ENCODE assay signal across 16 mouse cellular contexts in the genomic region with DNA sequence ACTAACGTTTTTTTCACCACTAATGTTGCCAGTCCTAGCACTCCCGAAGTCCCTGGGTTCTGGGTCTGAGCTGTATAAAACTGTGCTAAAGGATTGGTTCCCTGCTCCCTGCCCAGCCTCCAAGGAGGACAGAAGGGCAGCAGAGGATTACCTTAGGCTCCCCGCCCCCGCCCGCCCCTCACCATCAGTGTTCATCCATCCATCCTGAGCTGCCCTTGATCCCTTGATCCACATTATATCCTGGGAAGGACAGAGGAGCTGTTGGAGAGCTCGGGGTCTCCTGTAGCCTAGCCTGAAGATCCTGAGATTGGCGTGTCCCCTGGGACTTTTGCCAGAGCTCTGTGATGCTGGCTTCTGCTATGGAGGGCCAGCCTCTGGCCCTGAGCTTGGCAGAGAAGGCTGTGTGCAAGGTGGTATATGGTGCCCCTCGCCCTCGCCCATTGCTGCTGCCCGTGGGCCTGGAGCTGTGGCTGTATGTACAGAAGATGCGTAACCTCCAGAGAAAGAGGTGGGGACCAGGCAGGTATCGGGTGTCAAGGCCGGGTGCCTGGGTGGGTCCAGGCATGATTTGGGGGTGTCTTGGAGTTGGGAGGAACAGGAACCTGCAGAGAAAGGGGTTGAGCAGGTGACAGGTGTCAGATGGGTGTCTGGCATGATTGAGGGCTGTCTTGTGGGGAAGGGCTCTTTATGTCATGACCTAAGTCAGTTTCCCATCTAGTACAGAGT. TPM values are rescaled to one million over a fixed set of nuclear protein-coding genes. Genes with fewer than 3 reads are reported as not detected.
DNase-seq lines count a peak whose midpoint lies in the region; ATAC-seq and TF ChIP-seq lines count a peak whose summit lies in the region.
"Had no signal": no experiment of that assay in that cellular context is flagged by ENCODE, and none has a peak within 500 bp of the region (broad histone marks: within the 10 kb centered on the region; RNA-seq: fewer than 3 reads in every experiment).

No protein-coding gene starts in this region.

- ATAC-seq in forebrain, postnatal 0 days: no peak
- ATAC-seq in forebrain, embryonic 15.5 days (replicated peaks): no peak
- no peak for ATAC-seq in midbrain, embryonic 11.5 days (ENCODE audit: low FRiP score)
- no peak for ATAC-seq in midbrain, embryonic 16.5 days
- ATAC-seq in monocyte, adult 5-6 weeks (replicated peaks; ENCODE audit: insufficient number of reproducible peaks, low FRiP score, low TSS enrichment, poor library complexity, severe bottlenecking): no peak
- ATAC-seq: forebrain, embryonic 13.5 days; liver, postnatal 0 days had no signal

- H3K4me2 ChIP-seq in forebrain, postnatal 0 days (ENCODE audit: low read depth): no peak overlapping the region
- H3K4me2 ChIP-seq in forebrain, embryonic 15.5 days (replicated peaks): no peak overlapping the region
- H3K4me2 ChIP-seq in midbrain, embryonic 11.5 days: no peak overlapping the region
- H3K4me2 ChIP-seq in midbrain, embryonic 16.5 days (ENCODE audit: low read length): no peak overlapping the region
- H3K4me2 ChIP-seq: forebrain, embryonic 13.5 days; hindbrain, embryonic 15.5 days; limb, embryonic 15.5 days had no signal

- no peak for DNase-seq in forebrain, postnatal 0 days
- DNase-seq in midbrain, embryonic 11.5 days (ENCODE audit: low spot score, missing footprints): peak; percentile 76
- DNase-seq in midbrain, embryonic 10.5 days (ENCODE audit: low spot score): no peak
- DNase-seq in cerebellum, postnatal 14 days: peak; percentile 52 to 54
- DNase-seq in left cerebral cortex, adult 18-20 months (ENCODE audit: low spot score in 2 of 2): no peak
- DNase-seq: heart, adult 18-20 months; kidney, adult 18-20 months; kidney, postnatal 25 days; liver, postnatal 0 days had no signal

- H3K27me3 ChIP-seq in forebrain, postnatal 0 days (ENCODE audit: insufficient read depth, low read length): no peaks in the 10 kb centered on the region
- no peaks in the 10 kb centered on the region for H3K27me3 ChIP-seq in forebrain, embryonic 15.5 days
- no peaks in the 10 kb centered on the region for H3K27me3 ChIP-seq in midbrain, embryonic 11.5 days (ENCODE audit: control insufficient read depth, insufficient read depth, low read length)
- H3K27me3 ChIP-seq in midbrain, embryonic 10.5 days (ENCODE audit: low read depth, poor library complexity, severe bottlenecking): no peaks in the 10 kb centered on the region
- H3K27me3 ChIP-seq in midbrain, embryonic 16.5 days (ENCODE audit: control insufficient read depth, insufficient read depth, low read depth, low read length): no peaks in the 10 kb centered on the region
- H3K27me3 ChIP-seq: forebrain, embryonic 13.5 days; hindbrain, embryonic 15.5 days; limb, embryonic 15.5 days had no signal

- H3K9me3 ChIP-seq in forebrain, postnatal 0 days (ENCODE audit: low read length): no peaks in the 10 kb centered on the region
- H3K9me3 ChIP-seq in forebrain, embryonic 15.5 days: no peaks in the 10 kb centered on the region
- no peaks in the 10 kb centered on the region for H3K9me3 ChIP-seq in midbrain, embryonic 11.5 days (ENCODE audit: control insufficient read depth, low read length)
- no peaks in the 10 kb centered on the region for H3K9me3 ChIP-seq in midbrain, embryonic 10.5 days (replicated peaks)
- no peaks in the 10 kb centered on the region for H3K9me3 ChIP-seq in midbrain, embryonic 16.5 days (replicated peaks; ENCODE audit: control insufficient read depth, low read length, poor library complexity, severe bottlenecking)
- H3K9me3 ChIP-seq: forebrain, embryonic 13.5 days; hindbrain, embryonic 15.5 days; limb, embryonic 15.5 days had no signal

- no peak for TF ChIP-seq CTCF in forebrain, postnatal 0 days (IDR thresholded peaks at IDR 0.05; ENCODE audit: low read depth)

- H3K27ac ChIP-seq in forebrain, postnatal 0 days (ENCODE audit: low read depth, low read length): no peak overlapping the region
- no peak overlapping the region for H3K27ac ChIP-seq in forebrain, embryonic 15.5 days (replicated peaks)
- H3K27ac ChIP-seq in midbrain, embryonic 11.5 days (ENCODE audit: low read depth, low read length): no peak overlapping the region
- no peak overlapping the region for H3K27ac ChIP-seq in midbrain, embryonic 10.5 days (replicated peaks)
- H3K27ac ChIP-seq in midbrain, embryonic 16.5 days (ENCODE audit: low read length): no peak overlapping the region
- H3K27ac ChIP-seq: forebrain, embryonic 13.5 days; hindbrain, embryonic 15.5 days; limb, embryonic 15.5 days had no signal

- peaks cover 27% of the 10 kb centered on the region for H3K4me1 ChIP-seq in forebrain, postnatal 0 days (ENCODE audit: insufficient read depth)
- peaks cover 41% of the 10 kb centered on the region for H3K4me1 ChIP-seq in forebrain, embryonic 15.5 days
- peaks cover 24% of the 10 kb centered on the region for H3K4me1 ChIP-seq in midbrain, embryonic 11.5 days (ENCODE audit: control insufficient read depth, insufficient read depth, low read length)
- H3K4me1 ChIP-seq in midbrain, embryonic 10.5 days: peaks cover 59% of the 10 kb centered on the region
- H3K4me1 ChIP-seq in midbrain, embryonic 16.5 days (ENCODE audit: control insufficient read depth, insufficient read depth, low read length): peaks cover 52% of the 10 kb centered on the region

- WGBS in forebrain, postnatal 0 days: 85% methylated on average over 13 of the region's 13 CpGs
- WGBS in forebrain, embryonic 15.5 days: 92% methylated on average over 13 of the region's 13 CpGs
- 83% methylated on average over 13 of the region's 13 CpGs for WGBS in midbrain, embryonic 11.5 days
- 87% methylated on average over 13 of the region's 13 CpGs for WGBS in midbrain, embryonic 10.5 days
- WGBS in midbrain, embryonic 16.5 days: 73% methylated on average over 13 of the region's 13 CpGs

- H3K4me3 ChIP-seq in forebrain, postnatal 0 days (ENCODE audit: low read depth, low read length): no peak overlapping the region
- no peak overlapping the region for H3K4me3 ChIP-seq in forebrain, embryonic 15.5 days
- no peak overlapping the region for H3K4me3 ChIP-seq in midbrain, embryonic 11.5 days (ENCODE audit: low read depth, low read length)
- no peak overlapping the region for H3K4me3 ChIP-seq in midbrain, embryonic 10.5 days
- no peak overlapping the region for H3K4me3 ChIP-seq in midbrain, embryonic 16.5 days (ENCODE audit: low read depth, low read length)
- H3K4me3 ChIP-seq: forebrain, embryonic 13.5 days; hindbrain, embryonic 15.5 days; limb, embryonic 15.5 days had no signal

- H3K36me3 ChIP-seq in forebrain, postnatal 0 days (ENCODE audit: insufficient read depth): peaks cover 26% of the 10 kb centered on the region
- peaks cover 20% of the 10 kb centered on the region for H3K36me3 ChIP-seq in forebrain, embryonic 15.5 days
- peaks cover 8% of the 10 kb centered on the region; the same call in 1 of the 2 replicates for H3K36me3 ChIP-seq in midbrain, embryonic 11.5 days (ENCODE audit: control insufficient read depth, insufficient read depth, low read length)
- H3K36me3 ChIP-seq in midbrain, embryonic 10.5 days: peaks cover 67% of the 10 kb centered on the region
- peaks cover 10% of the 10 kb centered on the region; the same call in 1 of the 2 replicates for H3K36me3 ChIP-seq in midbrain, embryonic 16.5 days (ENCODE audit: control insufficient read depth, insufficient read depth, low read length)

- H3K9ac ChIP-seq in forebrain, postnatal 0 days: 0 out of 2 replicates have a peak overlapping the region, but pooled peaks have one; percentile 18
- no peak overlapping the region for H3K9ac ChIP-seq in forebrain, embryonic 15.5 days (replicated peaks)
- no peak overlapping the region for H3K9ac ChIP-seq in midbrain, embryonic 11.5 days (ENCODE audit: low read length)
- H3K9ac ChIP-seq in midbrain, embryonic 16.5 days (ENCODE audit: low read depth, low read length): peak overlapping the region; percentile 28; the same call in 1 of the 2 replicates
- H3K9ac ChIP-seq: hindbrain, embryonic 15.5 days; limb, embryonic 15.5 days; liver, postnatal 0 days had no signal

RNA-seq across cellular contexts. Expression of a gene that starts 4.4 kb away (rescaled TPM):
- 242 and 257 TPM in 2 replicates for total RNA-seq in forebrain, postnatal 0 days (2014; rRNA removed)
- polyA plus RNA-seq in forebrain, postnatal 0 days (2015; fragmentation: Nextera tagmentation; extraction: Ambion mirVana): 140 and 149 TPM in 2 replicates
- polyA plus RNA-seq in forebrain, embryonic 15.5 days (2015; fragmentation: Nextera tagmentation; extraction: Ambion mirVana): 144 and 151 TPM in 2 replicates
- 46.2 and 53.3 TPM in 2 replicates for polyA plus RNA-seq in midbrain, embryonic 11.5 days (2014; fragmentation: Nextera tagmentation; extraction: Ambion mirVana)
- 87.6 and 103 TPM in 2 replicates for polyA plus RNA-seq in midbrain, embryonic 10.5 days (2016; fragmentation: Nextera tagmentation; extraction: Ambion mirVana)
- 182 and 188 TPM in 2 replicates for polyA plus RNA-seq in midbrain, embryonic 16.5 days (2015; fragmentation: Nextera tagmentation; extraction: Ambion mirVana)
- total RNA-seq in left cerebral cortex, adult 18-20 months (2021): 10 to 100 TPM; 50.5 to 61.3 TPM
- 10.2 to 26.9 TPM (median 12.7 TPM) in 3 replicates for total RNA-seq in monocyte, adult 5-6 weeks (2017)

RNA-seq across cellular contexts. Expression of a gene that starts 25.3 kb away (rescaled TPM):
- 1.5 and 2.0 TPM in 2 replicates for total RNA-seq in forebrain, postnatal 0 days (2014; rRNA removed)
- polyA plus RNA-seq in forebrain, postnatal 0 days (2015; fragmentation: Nextera tagmentation; extraction: Ambion mirVana): 0.13 TPM in 2 replicates
- polyA plus RNA-seq in forebrain, embryonic 15.5 days (2015; fragmentation: Nextera tagmentation; extraction: Ambion mirVana): 0.18 and 0.24 TPM in 2 replicates
- 0.05 and 0.10 TPM in 2 replicates for polyA plus RNA-seq in midbrain, embryonic 11.5 days (2014; fragmentation: Nextera tagmentation; extraction: Ambion mirVana)
- 0.02 and 0.07 TPM in 2 replicates for polyA plus RNA-seq in midbrain, embryonic 10.5 days (2016; fragmentation: Nextera tagmentation; extraction: Ambion mirVana)
- polyA plus RNA-seq in midbrain, embryonic 16.5 days (2015; fragmentation: Nextera tagmentation; extraction: Ambion mirVana): 0.21 and 0.29 TPM in 2 replicates
- total RNA-seq in left cerebral cortex, adult 18-20 months (2021): 1 to 10 TPM; 2.2 to 2.6 TPM
- not detected in 3 replicates for total RNA-seq in monocyte, adult 5-6 weeks (2017)
- total RNA-seq: megakaryocyte-erythroid progenitor cell, adult 5-6 weeks had no signal
- polyA plus RNA-seq: liver, postnatal 0 days had no signal

RNA-seq across cellular contexts. Expression of a gene that starts 32.2 kb away (rescaled TPM):
- 32.2 and 39.8 TPM in 2 replicates for total RNA-seq in forebrain, postnatal 0 days (2014; rRNA removed)
- 28.8 and 33.2 TPM in 2 replicates for polyA plus RNA-seq in forebrain, postnatal 0 days (2015; fragmentation: Nextera tagmentation; extraction: Ambion mirVana)
- polyA plus RNA-seq in forebrain, embryonic 15.5 days (2015; fragmentation: Nextera tagmentation; extraction: Ambion mirVana): 33.0 and 33.5 TPM in 2 replicates
- polyA plus RNA-seq in midbrain, embryonic 11.5 days (2014; fragmentation: Nextera tagmentation; extraction: Ambion mirVana): 29.5 and 35.0 TPM in 2 replicates
- 35.1 and 39.2 TPM in 2 replicates for polyA plus RNA-seq in midbrain, embryonic 10.5 days (2016; fragmentation: Nextera tagmentation; extraction: Ambion mirVana)
- polyA plus RNA-seq in midbrain, embryonic 16.5 days (2015; fragmentation: Nextera tagmentation; extraction: Ambion mirVana): 24.7 and 27.2 TPM in 2 replicates
- total RNA-seq in left cerebral cortex, adult 18-20 months (2021): 10 to 100 TPM; 27.7 to 29.4 TPM
- 3.4 to 8.6 TPM (median 3.7 TPM) in 3 replicates for total RNA-seq in monocyte, adult 5-6 weeks (2017)

RNA-seq across cellular contexts. Expression of a gene that starts 41.0 kb away (rescaled TPM):
- total RNA-seq in forebrain, postnatal 0 days (2014; rRNA removed): 4.0 and 4.1 TPM in 2 replicates
- polyA plus RNA-seq in forebrain, postnatal 0 days (2015; fragmentation: Nextera tagmentation; extraction: Ambion mirVana): 0.84 and 1.8 TPM in 2 replicates
- polyA plus RNA-seq in forebrain, embryonic 15.5 days (2015; fragmentation: Nextera tagmentation; extraction: Ambion mirVana): 1.4 and 1.5 TPM in 2 replicates
- polyA plus RNA-seq in midbrain, embryonic 11.5 days (2014; fragmentation: Nextera tagmentation; extraction: Ambion mirVana): 0.99 and 1.1 TPM in 2 replicates
- polyA plus RNA-seq in midbrain, embryonic 10.5 days (2016; fragmentation: Nextera tagmentation; extraction: Ambion mirVana): 0.77 and 1.9 TPM in 2 replicates
- 1.0 and 2.7 TPM in 2 replicates for polyA plus RNA-seq in midbrain, embryonic 16.5 days (2015; fragmentation: Nextera tagmentation; extraction: Ambion mirVana)
- total RNA-seq in left cerebral cortex, adult 18-20 months (2021): 1 to 10 TPM; 1.2 to 2.6 TPM
- 82.3 to 116 TPM (median 106 TPM) in 3 replicates for total RNA-seq in monocyte, adult 5-6 weeks (2017)

Comparison
In these comparisons a context has a peak if more than half of its experiments do, and no peak if none do; other contexts are left out.
1. DNase-seq: peak in midbrain, embryonic 11.5 days (single experiment) and cerebellum, postnatal 14 days (2 of 2); none in forebrain, postnatal 0 days (single experiment), midbrain, embryonic 10.5 days (single experiment) and left cerebral cortex, adult 18-20 months (0 of 2).
2. H3K9ac ChIP-seq: peak in forebrain, postnatal 0 days (single experiment) and midbrain, embryonic 16.5 days (single experiment); none in forebrain, embryonic 15.5 days (single experiment) and midbrain, embryonic 11.5 days (single experiment).